Mouse (Mus musculus) testis, postnatal 14 days (tissue): Measurements from ENCODE around the gene Prl2c1.
"Not testable (repeated sequence)": the region's sequence is repeated elsewhere in the genome, so short reads cannot be mapped to it uniquely, and the experiment has no call there.

Experiments
- DNase-seq: peaks from one replicate; pipeline ENCODE4 v3.0.0; 2021; ENCODE audit warnings: low spot score

Prl2c1 gene

DNA sequence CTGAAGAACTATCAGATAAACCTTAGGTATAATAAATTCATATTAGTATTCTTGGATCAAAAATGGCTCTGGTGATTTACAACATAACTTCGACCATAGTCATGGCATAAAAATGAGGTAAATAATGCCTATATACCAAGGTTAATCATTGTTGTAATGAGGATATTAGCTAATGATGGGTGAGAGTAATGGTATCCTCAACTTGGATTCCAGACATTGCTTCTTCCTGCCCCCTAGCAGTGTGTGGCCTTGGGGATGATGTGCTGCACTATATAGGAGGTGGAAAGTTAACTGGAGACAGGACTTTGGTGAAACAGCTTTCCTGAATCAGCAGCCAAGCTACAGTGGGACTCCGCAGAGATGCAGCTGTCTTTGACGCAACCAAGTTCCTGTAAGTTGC, at the start of gene Prl2c1:
Prl2c1 (plus strand) TSS at position 301 of the 400 bp plus-strand sequence.
- no peak for DNase-seq

DNA sequence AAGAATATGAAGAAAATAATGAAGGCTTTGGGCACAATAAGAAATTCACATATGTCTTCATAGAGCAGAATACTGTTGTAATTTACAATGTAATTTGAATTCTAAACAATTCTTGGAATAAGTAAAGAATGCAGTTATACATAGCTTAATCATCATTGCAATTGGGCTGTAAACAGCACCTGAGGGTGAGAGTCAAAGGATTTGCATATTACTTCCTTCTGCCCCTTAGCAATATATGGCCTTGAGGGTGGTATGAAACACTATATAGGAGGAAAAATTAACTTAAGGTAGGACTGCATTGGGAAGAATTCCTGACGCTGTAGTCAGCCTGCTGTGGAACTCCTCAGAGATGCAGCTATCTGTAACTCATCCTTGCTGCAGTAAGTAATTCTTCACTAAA, 47.8 kb upstream of the Prl2c1 start, which contains the start of gene Prl2a1:
Prl2a1 (plus strand) TSS at position 301 of the 400 bp plus-strand sequence.
- no peak for DNase-seq

DNA sequence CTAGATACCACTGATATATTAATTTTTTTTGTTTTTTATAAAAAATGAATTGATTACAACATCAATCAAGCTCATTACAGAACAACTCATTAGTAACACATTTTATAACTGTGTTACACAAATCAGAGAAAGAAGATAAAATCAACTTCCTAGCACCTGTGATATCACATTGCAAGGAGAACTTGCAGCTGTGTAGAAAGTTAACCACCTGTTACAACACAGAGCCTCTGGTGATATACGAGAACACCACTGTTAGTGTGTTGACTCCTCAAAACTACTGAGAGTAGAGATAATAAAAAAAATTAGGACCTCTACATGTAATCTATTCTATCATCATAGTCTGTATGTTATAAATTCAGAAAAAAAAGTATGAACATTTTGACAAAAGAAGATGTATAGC, 46.4 kb upstream of the Prl2c1 start:
- DNase-seq, result no peak

DNA sequence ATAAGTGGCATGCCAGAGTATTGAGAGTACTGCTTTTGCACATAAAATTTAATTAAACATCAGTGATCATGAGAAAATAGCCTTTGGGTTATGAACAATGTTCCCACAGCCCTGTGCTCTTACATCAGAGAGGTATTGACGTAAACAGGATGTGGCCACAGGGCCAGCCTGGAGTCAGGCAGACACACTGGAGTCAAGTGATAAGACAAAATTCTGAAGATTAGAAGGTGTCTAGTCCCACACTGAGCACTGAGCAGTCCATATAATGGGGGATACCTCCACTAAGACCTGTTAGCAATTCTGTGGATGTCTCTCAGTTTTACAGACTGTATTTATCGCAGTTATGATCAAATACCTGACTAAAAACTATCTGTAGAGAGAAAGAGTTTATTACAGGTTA, 55.1 kb downstream of the Prl2c1 start:
- not testable (repeated sequence) for DNase-seq
